Comparison of ENCODE assay signal across 18 mouse cellular contexts in genomic region chr10:22604801-22605200, GRCm38 (mm10). TPM values are rescaled to one million over a fixed set of nuclear protein-coding genes. Genes with fewer than 3 reads are reported as not detected.
"Had no signal": no experiment of that assay in that cellular context is flagged by ENCODE, and none has a peak within 500 bp of the region (broad histone marks: within the 10 kb centered on the region; RNA-seq: fewer than 3 reads in every experiment).

No protein-coding gene starts in this region.

- H3K9me3 ChIP-seq: lung, embryonic 15.5 days; midbrain, embryonic 13.5 days; midbrain, embryonic 15.5 days; neural tube, embryonic 12.5 days had no signal

- H3K4me1 ChIP-seq: megakaryocyte, embryonic 14.5 days had no signal

- H3K4me3 ChIP-seq: lung, embryonic 15.5 days; megakaryocyte, embryonic 14.5 days; midbrain, embryonic 13.5 days; midbrain, embryonic 15.5 days; neural tube, embryonic 12.5 days had no signal

- DNase-seq: liver, postnatal 0 days; lung, adult 2 months; lung, postnatal 14 days; lung, postnatal 36 days; right cerebral cortex, postnatal 14 days; thymus, adult 18-20 months; thymus, postnatal 14 days; thymus, postnatal 36 days had no signal

- ATAC-seq: liver, postnatal 0 days; lung, postnatal 0 days; midbrain, embryonic 13.5 days; midbrain, embryonic 15.5 days had no signal

- H3K27ac ChIP-seq: lung, embryonic 15.5 days; macrophage; midbrain, embryonic 13.5 days; midbrain, embryonic 15.5 days; neural tube, embryonic 12.5 days had no signal

- H3K9ac ChIP-seq: liver, postnatal 0 days; lung, embryonic 15.5 days; midbrain, embryonic 13.5 days; midbrain, embryonic 15.5 days; neural tube, embryonic 12.5 days had no signal

- H3K36me3 ChIP-seq: lung, embryonic 15.5 days; midbrain, embryonic 13.5 days; midbrain, embryonic 15.5 days; neural tube, embryonic 12.5 days had no signal

- H3K4me2 ChIP-seq: lung, embryonic 15.5 days; midbrain, embryonic 11.5 days; midbrain, embryonic 13.5 days; midbrain, embryonic 15.5 days; neural tube, embryonic 12.5 days had no signal

- H3K27me3 ChIP-seq: lung, embryonic 15.5 days; midbrain, embryonic 13.5 days; midbrain, embryonic 15.5 days; neural tube, embryonic 12.5 days had no signal

RNA-seq across cellular contexts. Expression of gene Slc2a12, which starts 40.0 kb away (rescaled TPM):
- total RNA-seq: megakaryocyte progenitor cell, adult 5-6 weeks; neutrophil, adult 5-6 weeks had no signal
- polyA plus RNA-seq: liver, postnatal 0 days had no signal
